Mouse (Mus musculus) thymus, adult 2 months (tissue): ENCODE measurements around the gene Cish.

Experiments
- CTCF ChIP-seq: fragments of 200-500 bp; IDR thresholded peaks from 2 replicates; pipeline ENCODE4 v1.5.1; 2012; ENCODE audit warnings: mild to moderate bottlenecking, control low read depth, low read length, moderate library complexity, borderline replicate concordance; ENCODE audit not compliant: control insufficient read depth, poor library complexity, insufficient read depth; ENCODE audit errors: extremely low read depth
- POLR2A ChIP-seq: fragments of 200-500 bp; IDR thresholded peaks from 2 replicates; pipeline ENCODE4 v1.6.1; 2012; ENCODE audit warnings: mild to moderate bottlenecking, low read length, control low read depth, moderate library complexity; ENCODE audit not compliant: control insufficient read depth, poor library complexity, insufficient read depth; ENCODE audit errors: extremely low read depth

- TF ChIP-seq CTCF (0 out of 2 replicates have a peak, but pooled peaks have one; percentile 3), POLR2A (no peak)
Measured at GRCm38 (mm10) chr9:107288711-107289110, 7.1 kb upstream of the Cish start.
